Mouse (Mus musculus) forebrain, postnatal 0 days (tissue): ENCODE measurements around the gene Kirrel3. TPM values are rescaled to one million over a fixed set of nuclear protein-coding genes. Genes with fewer than 3 reads are reported as not detected.

ENCODE experiments used
- ATAC-seq: fragments of 200-750 bp; cut with Nextera tagmentation; 2 replicates; pipeline ENCODE4 v1.8.0; 2017; ENCODE audit warnings: mild to moderate bottlenecking, moderate library complexity
- DNase-seq: peaks from one replicate; pipeline ENCODE4 v3.0.0-alpha.2; 2015
- H3K27ac ChIP-seq: fragments of 300-500 bp; sonication (generic); 2 replicates; pipeline ENCODE4 v1.5.1; 2014; ENCODE audit warnings: low read depth, mild to moderate bottlenecking, antibody characterized with exemption, low read length, moderate library complexity, mixed read lengths
- H3K27me3 ChIP-seq: fragments of 300-500 bp; sonication (generic); 2 replicates; pipeline ENCODE4 v1.6.1; 2014; ENCODE audit warnings: mild to moderate bottlenecking, low read length, mixed read lengths; ENCODE audit not compliant: insufficient read depth
- H3K36me3 ChIP-seq: fragments of 300-500 bp; sonication (generic); 2 replicates; pipeline ENCODE4 v1.6.1; 2014; ENCODE audit warnings: mild to moderate bottlenecking, moderate library complexity; ENCODE audit not compliant: insufficient read depth
- H3K4me1 ChIP-seq: fragments of 300-500 bp; sonication (generic); 2 replicates; pipeline ENCODE4 v1.6.1; 2014; ENCODE audit warnings: antibody characterized with exemption; ENCODE audit not compliant: insufficient read depth
- H3K4me2 ChIP-seq: fragments of 300-500 bp; sonication (generic); 2 replicates; pipeline ENCODE4 v1.6.1; 2014; ENCODE audit warnings: low read depth, mild to moderate bottlenecking, moderate library complexity
- H3K4me3 ChIP-seq: fragments of 300-500 bp; sonication (generic); 2 replicates; pipeline ENCODE4 v1.5.1; 2014; ENCODE audit warnings: low read depth, low read length, mixed read lengths
- H3K9ac ChIP-seq: fragments of 300-500 bp; sonication (generic); 2 replicates; pipeline ENCODE4 v1.6.1; 2014; ENCODE audit warnings: mild to moderate bottlenecking
- H3K9me3 ChIP-seq: fragments of 300-500 bp; sonication (generic); 2 replicates; pipeline ENCODE4 v1.6.1; 2016; ENCODE audit warnings: low read length
- CTCF ChIP-seq: sonication (generic); IDR thresholded peaks from 2 replicates; pipeline ENCODE4 v1.5.1; 2016; ENCODE audit warnings: antibody characterized with exemption, control low read depth, low read depth
- WGBS: fragments of 180-500 bp; shearing (Covaris S2); extraction: QIAGEN DNeasy Blood & Tissue Kit; methylation state at CpG from one replicate; pipeline ENCODE4 v1.1.7; 2014; 5-methylcytosine and 5-hydroxymethylcytosine counted together
- polyA plus RNA-seq: library from polyadenylated mRNA; unstranded; fragments of >200 nt; fragmentation: Nextera tagmentation; extraction: Ambion mirVana; gene quantifications from 2 replicates; pipeline ENCODE4 v1.2.1, GENCODE M21; 2015
- total RNA-seq: library from RNA; depleted of rRNA; stranded (reverse); fragments of >200 nt; gene quantifications from 2 replicates; pipeline ENCODE4 v1.2.3, GENCODE M21; 2014

The Kirrel3 gene
- total and polyA plus RNA-seq, 2 experiments from 2014 or later = 35.3 to 57.6 TPM

- no peak for DNase-seq
- 24% methylated on average over 5 of the region's 5 CpGs for WGBS
- no peak overlapping the region for H3K4me2 ChIP-seq
- H3K4me1 ChIP-seq = no peaks in the 10 kb centered on the region; the same call in 1 of the 2 replicates
- no peak overlapping the region for H3K4me3 ChIP-seq
- TF ChIP-seq CTCF = no peak
- H3K9ac ChIP-seq = no peak overlapping the region
- no peaks in the 10 kb centered on the region for H3K36me3 ChIP-seq
- H3K27me3 ChIP-seq = no peaks in the 10 kb centered on the region
- no peak for ATAC-seq
- no peak overlapping the region for H3K27ac ChIP-seq
- H3K9me3 ChIP-seq = no peaks in the 10 kb centered on the region
These were observed 253.7 kb downstream of the Kirrel3 start for GRCm38 (mm10) chr9:34739431-34739830.

DNA sequence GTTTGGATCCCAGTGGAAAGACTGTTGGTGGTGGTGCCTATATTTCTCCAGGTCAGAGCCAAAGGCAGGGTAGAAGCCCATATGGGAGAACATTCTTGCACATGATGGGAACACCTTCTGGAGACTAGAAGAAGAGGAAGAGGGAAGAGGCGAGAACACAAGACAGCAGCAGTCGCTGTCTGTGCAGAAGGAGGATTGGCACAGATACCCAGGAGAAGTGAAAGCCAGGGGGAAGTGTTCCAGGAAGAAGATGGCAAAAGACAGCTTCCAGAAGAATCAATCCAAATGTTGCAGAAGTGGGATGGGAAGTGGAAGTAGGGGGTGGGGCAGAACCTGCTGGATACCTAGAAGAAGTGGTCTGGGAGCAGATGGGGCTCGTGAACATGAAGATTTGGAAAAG is 255.1 kb downstream of the Kirrel3 start:
- ATAC-seq (no peak; the same call in 1 of the 2 replicates), DNase-seq (peak; percentile 38)
- H3K4me2 ChIP-seq = no peak overlapping the region
- no peak overlapping the region for H3K9ac ChIP-seq
- no peaks in the 10 kb centered on the region for H3K36me3 ChIP-seq
- 81% methylated on average over 3 of the region's 3 CpGs for WGBS
- H3K4me1 ChIP-seq = no peaks in the 10 kb centered on the region; the same call in 1 of the 2 replicates
- no peak overlapping the region for H3K4me3 ChIP-seq
- H3K9me3 ChIP-seq = no peaks in the 10 kb centered on the region
- H3K27me3 ChIP-seq = no peaks in the 10 kb centered on the region
- H3K27ac ChIP-seq = no peak overlapping the region
- TF ChIP-seq CTCF = no peak

DNA sequence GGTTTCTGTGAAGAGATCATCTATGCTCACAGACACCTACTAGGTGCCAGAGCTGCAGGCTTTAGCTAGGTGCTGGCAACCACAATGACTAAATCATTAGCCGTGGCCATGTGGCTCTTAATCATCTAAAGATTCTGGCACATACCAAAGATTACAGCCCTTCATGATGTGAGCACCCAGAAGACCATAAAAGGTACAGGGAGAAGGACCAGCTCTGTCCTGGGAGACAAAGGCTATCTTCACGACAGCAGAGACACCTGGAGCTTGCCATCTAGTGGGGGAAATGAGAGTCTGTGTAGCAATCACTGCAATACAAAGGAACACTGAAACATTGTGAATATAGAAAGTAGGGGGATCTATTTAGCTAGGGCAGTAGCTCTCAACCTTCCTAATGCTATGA is 262.3 kb downstream of the Kirrel3 start:
- Histone ChIP-seq H3K9me3 (no peaks in the 10 kb centered on the region), H3K4me3 (no peak overlapping the region), H3K9ac (no peak overlapping the region), H3K27me3 (no peaks in the 10 kb centered on the region), H3K27ac (no peak overlapping the region), H3K36me3 (no peaks in the 10 kb centered on the region), H3K4me1 (peaks cover 5% of the 10 kb centered on the region; the same call in 1 of the 2 replicates), H3K4me2 (no peak overlapping the region)
- ATAC-seq (peak; percentile 34; the same call in 1 of the 2 replicates), DNase-seq (peak; percentile 52)
- peak; percentile 66 for TF ChIP-seq CTCF
- 49% methylated on average over 2 of the region's 2 CpGs for WGBS

DNA sequence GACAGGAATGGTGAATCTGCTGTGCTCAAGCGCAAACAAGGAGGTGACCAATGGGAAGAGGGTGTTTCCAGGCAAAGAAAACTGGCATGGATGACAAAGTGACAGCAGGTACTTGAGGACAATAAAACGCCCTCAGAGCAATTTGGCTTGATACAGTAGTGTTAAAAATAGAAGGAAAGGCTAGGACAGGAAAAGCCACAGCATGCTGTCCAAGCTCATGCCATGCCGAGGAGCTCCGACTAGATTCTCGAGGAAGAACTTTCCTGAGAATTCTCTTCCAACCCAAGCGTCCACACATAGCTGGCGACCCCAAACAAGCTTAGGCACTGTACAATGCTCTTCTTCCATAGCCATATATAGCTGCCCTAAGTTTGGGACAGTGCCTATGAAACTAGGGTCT is 263.5 kb downstream of the Kirrel3 start:
- no peak for TF ChIP-seq CTCF
- Histone ChIP-seq H3K4me3 (no peak overlapping the region), H3K36me3 (no peaks in the 10 kb centered on the region), H3K9ac (no peak overlapping the region), H3K9me3 (no peaks in the 10 kb centered on the region), H3K4me1 (peaks cover 5% of the 10 kb centered on the region; the same call in 1 of the 2 replicates), H3K27me3 (no peaks in the 10 kb centered on the region), H3K27ac (no peak overlapping the region), H3K4me2 (no peak overlapping the region)
- ATAC-seq (no peak), DNase-seq (no peak)
- 77% methylated on average over 7 of the region's 7 CpGs for WGBS

- ATAC-seq = peak; percentile 32; the same call in 1 of the 2 replicates
- Histone ChIP-seq H3K36me3 (no peaks in the 10 kb centered on the region), H3K9ac (no peak overlapping the region), H3K4me2 (no peak overlapping the region), H3K4me3 (no peak overlapping the region), H3K4me1 (peaks cover 10% of the 10 kb centered on the region), H3K9me3 (no peaks in the 10 kb centered on the region), H3K27ac (no peak overlapping the region), H3K27me3 (no peaks in the 10 kb centered on the region)
- 21% methylated on average over 4 of the region's 4 CpGs for WGBS
- TF ChIP-seq CTCF = no peak
- peak; percentile 50 for DNase-seq
These were observed 264.2 kb downstream of the Kirrel3 start for GRCm38 (mm10) chr9:34749877-34750276.

GRCm38 (mm10) chr9:34750887-34751286 is 265.2 kb downstream of the Kirrel3 start:
- 70% methylated on average over 2 of the region's 2 CpGs for WGBS

DNA sequence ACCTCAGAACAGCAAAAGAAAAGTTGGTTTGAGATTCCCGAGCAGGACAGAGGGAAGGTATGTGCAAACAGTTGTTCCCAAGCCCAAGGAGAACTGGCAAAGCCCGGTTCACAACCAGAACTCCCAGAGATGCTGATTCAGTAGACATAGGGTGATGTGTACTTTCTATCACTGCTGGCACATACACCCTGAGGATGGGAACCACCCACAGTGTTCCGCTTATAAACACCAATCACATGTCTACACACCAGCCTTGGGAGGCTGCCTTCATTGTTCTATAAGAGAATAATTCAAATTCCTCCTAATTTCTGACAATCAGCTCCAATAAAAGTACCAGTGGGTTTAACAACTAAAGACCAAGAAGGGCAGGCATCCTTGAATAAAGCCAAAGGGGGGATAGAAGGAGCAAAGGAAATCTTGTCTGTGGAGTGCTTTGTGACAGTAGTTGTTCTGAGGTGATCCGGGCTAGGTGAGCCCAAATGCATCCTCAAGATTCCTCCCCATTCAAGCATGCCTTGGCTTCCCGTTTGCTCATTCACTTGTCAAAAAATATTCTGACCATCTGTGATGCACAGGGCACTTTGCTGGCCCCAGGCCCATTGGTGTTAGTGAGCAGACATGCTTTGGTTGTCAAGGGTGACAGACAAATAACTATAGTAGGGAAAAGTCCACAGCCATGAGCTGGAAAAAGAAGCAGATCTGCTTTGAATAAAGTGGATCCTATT is 266.5 kb downstream of the Kirrel3 start:
- no peak for TF ChIP-seq CTCF
- WGBS = 76% methylated on average over 5 of the region's 5 CpGs
- no peak overlapping the region for H3K4me2 ChIP-seq
- no peak overlapping the region for H3K4me3 ChIP-seq
- H3K27ac ChIP-seq = no peak overlapping the region
- peaks cover 10% of the 10 kb centered on the region for H3K4me1 ChIP-seq
- no peak overlapping the region for H3K9ac ChIP-seq
- DNase-seq = peak; percentile 27
- H3K27me3 ChIP-seq = no peaks in the 10 kb centered on the region
- H3K36me3 ChIP-seq = no peaks in the 10 kb centered on the region
- no peaks in the 10 kb centered on the region for H3K9me3 ChIP-seq
- 0 out of 2 replicates have a peak, but pooled peaks have one; percentile 2 for ATAC-seq

More at GRCm38 (mm10) chr9:34750887-34751286, 265.2 kb downstream of the Kirrel3 start:
- peaks cover 10% of the 10 kb centered on the region for H3K4me1 ChIP-seq
- H3K9ac ChIP-seq = no peak overlapping the region
- TF ChIP-seq CTCF = no peak
- H3K36me3 ChIP-seq = no peaks in the 10 kb centered on the region
- DNase-seq (no peak), ATAC-seq (no peak)
- no peaks in the 10 kb centered on the region for H3K9me3 ChIP-seq
- H3K4me3 ChIP-seq = no peak overlapping the region
- H3K4me2 ChIP-seq = no peak overlapping the region
- H3K27me3 ChIP-seq = no peaks in the 10 kb centered on the region
- no peak overlapping the region for H3K27ac ChIP-seq
